Mouse (Mus musculus): ENCODE measurements around the gene Fam117b.

Fam117b gene

GRCm38 (mm10) chr1:60000319-60000718, 87.5 kb downstream of the Fam117b start:
- WGBS, result 64% methylated on average over 2 of the region's 2 CpGs

GRCm38 (mm10) chr1:60007337-60007736, 94.5 kb downstream of the Fam117b start:
- 91% methylated on average over 10 of the region's 10 CpGs for WGBS

- WGBS, result 70% methylated on average over 2 of the region's 2 CpGs
Measured at GRCm38 (mm10) chr1:60008743-60009142, 95.9 kb downstream of the Fam117b start.

- WGBS, result 87% methylated on average over 10 of the region's 10 CpGs
Measured at GRCm38 (mm10) chr1:60013779-60014178, 101.0 kb downstream of the Fam117b start.

- WGBS, result 81% methylated on average over 6 of the region's 6 CpGs
Measured at GRCm38 (mm10) chr1:60015511-60015910, 102.7 kb downstream of the Fam117b start.

- WGBS, result 58% methylated on average over 5 of the region's 5 CpGs
Measured at GRCm38 (mm10) chr1:60016136-60016611, 103.4 kb downstream of the Fam117b start.

GRCm38 (mm10) chr1:60017031-60017469, 104.2 kb downstream of the Fam117b start:
- WGBS, result 97% methylated on average over 1 of the region's 1 CpGs

Data from cerebral cortex, adult 2 months (tissue).